13 mouse cellular contexts compared by ENCODE assay signal in the genomic region with DNA sequence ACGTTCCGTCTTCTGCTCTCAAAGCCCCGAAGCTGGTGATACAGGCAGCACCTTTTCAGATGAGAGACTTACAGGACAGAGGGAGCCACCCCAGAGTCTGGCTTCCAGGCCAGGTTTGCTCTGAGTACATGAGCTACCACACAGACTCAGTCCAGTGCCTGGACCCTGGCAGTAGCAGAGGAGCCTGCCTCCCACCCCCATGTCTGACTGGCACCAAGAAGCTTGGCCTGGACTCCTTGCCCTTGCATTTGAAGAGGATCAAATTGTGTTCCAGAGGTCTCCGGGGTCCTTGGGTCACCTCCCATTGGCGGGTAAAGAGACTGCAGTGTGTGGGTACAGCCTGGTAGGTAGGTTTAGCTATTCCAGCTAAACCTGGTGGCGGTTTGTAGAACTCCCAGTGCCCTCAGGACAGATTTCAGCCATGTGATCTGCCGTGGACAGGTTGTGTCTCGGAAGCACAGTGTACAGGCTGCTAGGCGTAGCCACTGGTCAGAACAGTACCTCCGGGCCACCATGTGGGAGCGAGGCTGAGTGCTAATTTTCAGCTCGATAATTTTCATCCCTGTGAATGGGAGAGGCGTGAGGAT. TPM values are rescaled to one million over a fixed set of nuclear protein-coding genes. Genes with fewer than 3 reads are reported as not detected.
DNase-seq lines count a peak whose midpoint lies in the region; ATAC-seq lines count a peak whose summit lies in the region.
"Had no signal": no experiment of that assay in that cellular context is flagged by ENCODE, and none has a peak within 500 bp of the region (broad histone marks: within the 10 kb centered on the region; RNA-seq: fewer than 3 reads in every experiment).

No protein-coding gene starts in this region.

- WGBS in forebrain, embryonic 13.5 days: 89% methylated on average over 13 of the region's 13 CpGs
- WGBS in forebrain, embryonic 11.5 days: 94% methylated on average over 13 of the region's 13 CpGs
- 92% methylated on average over 13 of the region's 13 CpGs for WGBS in lung, embryonic 16.5 days
- 85% methylated on average over 13 of the region's 13 CpGs for WGBS in kidney, embryonic 15.5 days
- WGBS in stomach, embryonic 14.5 days: 92% methylated on average over 13 of the region's 13 CpGs

- no peak overlapping the region for H3K4me3 ChIP-seq in forebrain, embryonic 13.5 days
- H3K4me3 ChIP-seq in forebrain, embryonic 11.5 days (ENCODE audit: low read depth, low read length): no peak overlapping the region
- no peak overlapping the region for H3K4me3 ChIP-seq in lung, embryonic 16.5 days (ENCODE audit: low read length)
- H3K4me3 ChIP-seq in kidney, embryonic 15.5 days (replicated peaks): no peak overlapping the region
- H3K4me3 ChIP-seq in stomach, embryonic 14.5 days (ENCODE audit: low read depth, low read length): no peak overlapping the region
- H3K4me3 ChIP-seq: midbrain, embryonic 10.5 days had no signal

- no peak overlapping the region for H3K9ac ChIP-seq in forebrain, embryonic 13.5 days
- H3K9ac ChIP-seq in forebrain, embryonic 11.5 days (ENCODE audit: low read length): no peak overlapping the region
- H3K9ac ChIP-seq in lung, embryonic 16.5 days (ENCODE audit: low read length): no peak overlapping the region
- H3K9ac ChIP-seq in kidney, embryonic 15.5 days: no peak overlapping the region
- H3K9ac ChIP-seq in stomach, embryonic 14.5 days (replicated peaks; ENCODE audit: low read depth, low read length): no peak overlapping the region

- peak overlapping the region; percentile 79 for H3K27ac ChIP-seq in forebrain, embryonic 13.5 days
- H3K27ac ChIP-seq in forebrain, embryonic 11.5 days (ENCODE audit: low read depth, low read length): no peak overlapping the region
- no peak overlapping the region for H3K27ac ChIP-seq in lung, embryonic 16.5 days (ENCODE audit: low read length)
- H3K27ac ChIP-seq in kidney, embryonic 15.5 days: peak overlapping the region; percentile 78
- H3K27ac ChIP-seq in stomach, embryonic 14.5 days (ENCODE audit: low read length): peak overlapping the region; percentile 10; the same call in 1 of the 2 replicates
- H3K27ac ChIP-seq: midbrain, embryonic 10.5 days had no signal

- H3K36me3 ChIP-seq in forebrain, embryonic 13.5 days (ENCODE audit: poor library complexity, severe bottlenecking): peaks cover 78% of the 10 kb centered on the region
- peaks cover 21% of the 10 kb centered on the region for H3K36me3 ChIP-seq in forebrain, embryonic 11.5 days (ENCODE audit: control insufficient read depth, insufficient read depth, low read length)
- H3K36me3 ChIP-seq in lung, embryonic 16.5 days (ENCODE audit: control insufficient read depth, insufficient read depth, low read length): peaks cover 40% of the 10 kb centered on the region
- H3K36me3 ChIP-seq in kidney, embryonic 15.5 days: peaks cover 85% of the 10 kb centered on the region
- H3K36me3 ChIP-seq in stomach, embryonic 14.5 days (ENCODE audit: control insufficient read depth, insufficient read depth, low read length): peaks cover 69% of the 10 kb centered on the region

- intact Hi-C loops in left cerebral cortex, postnatal 10 days (cut with DNase I): no loop called here

- DNase-seq in forebrain, embryonic 11.5 days (ENCODE audit: low spot score): no peak
- DNase-seq in lung, postnatal 10 days: no peak
- no peak for DNase-seq in gastrocnemius, postnatal 10 days
- no peak for DNase-seq in left cerebral cortex, postnatal 10 days (ENCODE audit: extremely low spot score in 1 of 2, low spot score in 2 of 2)
- DNase-seq: cerebellum, adult 11 months; layer of hippocampus, postnatal 36 days; right cerebral cortex, postnatal 4 days; thymus, adult 2 months had no signal

- peaks cover 25% of the 10 kb centered on the region for H3K4me1 ChIP-seq in forebrain, embryonic 13.5 days
- no peaks in the 10 kb centered on the region; the same call in 1 of the 2 replicates for H3K4me1 ChIP-seq in forebrain, embryonic 11.5 days (replicated peaks; ENCODE audit: control insufficient read depth, insufficient read depth, low read length)
- H3K4me1 ChIP-seq in lung, embryonic 16.5 days (replicated peaks; ENCODE audit: control insufficient read depth, insufficient read depth, low read length): peaks cover 9% of the 10 kb centered on the region
- H3K4me1 ChIP-seq in kidney, embryonic 15.5 days: peaks cover 26% of the 10 kb centered on the region
- H3K4me1 ChIP-seq in stomach, embryonic 14.5 days (ENCODE audit: control insufficient read depth, insufficient read depth, low read length): peaks cover 7% of the 10 kb centered on the region; the same call in 1 of the 2 replicates
- H3K4me1 ChIP-seq: midbrain, embryonic 10.5 days had no signal

- H3K4me2 ChIP-seq in forebrain, embryonic 13.5 days: no peak overlapping the region
- H3K4me2 ChIP-seq in forebrain, embryonic 11.5 days (ENCODE audit: low read depth, low read length, severe bottlenecking): no peak overlapping the region
- no peak overlapping the region for H3K4me2 ChIP-seq in lung, embryonic 16.5 days (ENCODE audit: low read depth, low read length)
- H3K4me2 ChIP-seq in kidney, embryonic 15.5 days: no peak overlapping the region
- no peak overlapping the region for H3K4me2 ChIP-seq in stomach, embryonic 14.5 days (replicated peaks; ENCODE audit: low read depth, low read length)

- ATAC-seq in forebrain, embryonic 13.5 days: no peak
- ATAC-seq in forebrain, embryonic 11.5 days (replicated peaks; ENCODE audit: low FRiP score): no peak
- 0 out of 2 replicates have a peak, but pooled peaks have one; percentile 7 for ATAC-seq in lung, embryonic 16.5 days (ENCODE audit: low read depth)
- no peak for ATAC-seq in kidney, embryonic 15.5 days (replicated peaks; ENCODE audit: low FRiP score)
- ATAC-seq in stomach, embryonic 14.5 days (ENCODE audit: insufficient number of reproducible peaks, insufficient read depth, low FRiP score, low read depth): no peak

- no peaks in the 10 kb centered on the region for H3K27me3 ChIP-seq in forebrain, embryonic 13.5 days
- no peaks in the 10 kb centered on the region for H3K27me3 ChIP-seq in forebrain, embryonic 11.5 days (ENCODE audit: control insufficient read depth, insufficient read depth, low read length)
- H3K27me3 ChIP-seq in lung, embryonic 16.5 days (ENCODE audit: control insufficient read depth, insufficient read depth, low read depth, low read length): no peaks in the 10 kb centered on the region
- no peaks in the 10 kb centered on the region for H3K27me3 ChIP-seq in kidney, embryonic 15.5 days
- H3K27me3 ChIP-seq in stomach, embryonic 14.5 days (ENCODE audit: control insufficient read depth, insufficient read depth, low read length): no peaks in the 10 kb centered on the region

- H3K9me3 ChIP-seq in forebrain, embryonic 13.5 days (replicated peaks): no peaks in the 10 kb centered on the region
- no peaks in the 10 kb centered on the region for H3K9me3 ChIP-seq in forebrain, embryonic 11.5 days (ENCODE audit: control insufficient read depth, low read length)
- H3K9me3 ChIP-seq in lung, embryonic 16.5 days (ENCODE audit: control insufficient read depth, low read length): no peaks in the 10 kb centered on the region
- H3K9me3 ChIP-seq in kidney, embryonic 15.5 days (replicated peaks): no peaks in the 10 kb centered on the region
- no peaks in the 10 kb centered on the region for H3K9me3 ChIP-seq in stomach, embryonic 14.5 days (ENCODE audit: control insufficient read depth, low read depth, low read length)
- H3K9me3 ChIP-seq: midbrain, embryonic 10.5 days had no signal

RNA-seq across cellular contexts. Expression of gene Tkt, which starts 12.7 kb away (rescaled TPM):
- polyA plus RNA-seq in forebrain, embryonic 13.5 days (2015; fragmentation: Nextera tagmentation; extraction: Ambion mirVana): 274 and 296 TPM in 2 replicates
- polyA plus RNA-seq in forebrain, embryonic 11.5 days (2014; fragmentation: Nextera tagmentation; extraction: Ambion mirVana): 118 and 135 TPM in 2 replicates
- 244 and 251 TPM in 2 replicates for polyA plus RNA-seq in lung, embryonic 16.5 days (2015; fragmentation: Nextera tagmentation; extraction: Ambion mirVana)
- polyA plus RNA-seq in kidney, embryonic 15.5 days (2015; fragmentation: Nextera tagmentation; extraction: Ambion mirVana): 275 and 297 TPM in 2 replicates
- polyA plus RNA-seq in stomach, embryonic 14.5 days (2014; fragmentation: Nextera tagmentation; extraction: Ambion mirVana): 85.9 and 99.0 TPM in 2 replicates
- 10 to 100 TPM; 30.1 to 37.1 TPM for total RNA-seq in gastrocnemius, postnatal 10 days (2021)
- 100 to 1,000 TPM; 231 TPM for total RNA-seq in left cerebral cortex, postnatal 10 days (2021)

Comparison
In these comparisons a context has a peak if more than half of its experiments do, and no peak if none do; other contexts are left out.
1. H3K27ac ChIP-seq: peak in forebrain, embryonic 13.5 days (single experiment), kidney, embryonic 15.5 days (single experiment) and stomach, embryonic 14.5 days (single experiment); none in forebrain, embryonic 11.5 days (single experiment) and lung, embryonic 16.5 days (single experiment).